Mouse (Mus musculus) ES-Bruce4 (cell line): ENCODE data around the gene Espnl.

Source experiments
- CTCF ChIP-seq: IDR thresholded peaks from one replicate; pipeline ENCODE4 v1.8.1; 2011; ENCODE audit warnings: low read depth, low read length
- POLR2A ChIP-seq: IDR thresholded peaks from one replicate; pipeline ENCODE4 v1.8.1; 2011; ENCODE audit warnings: low read length; ENCODE audit not compliant: insufficient read depth

DNA sequence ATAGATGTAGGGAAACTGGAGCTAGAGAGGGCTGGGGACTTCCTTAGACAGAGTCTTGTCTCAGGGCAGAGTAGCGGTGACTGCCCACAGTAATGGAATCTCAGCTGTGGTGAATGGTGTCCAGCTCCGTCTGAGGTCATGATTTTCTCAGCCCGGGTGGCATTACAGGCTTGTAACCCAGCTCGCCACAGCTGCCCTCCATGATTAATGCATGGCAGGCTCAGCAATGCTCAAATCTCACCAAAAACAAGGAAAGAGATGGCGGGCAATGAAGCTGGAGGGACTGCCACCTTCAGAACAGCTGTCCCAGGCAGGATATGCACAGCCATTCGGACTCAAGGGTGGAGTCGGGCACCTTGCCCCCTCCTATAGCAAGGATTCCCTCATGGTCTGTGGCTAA lies 15.5 kb downstream of the Espnl start:
- no peak for TF ChIP-seq CTCF
- no peak for TF ChIP-seq POLR2A
